Mouse (Mus musculus): Measurements from ENCODE around the gene Ktn1. TPM values are rescaled to one million over a fixed set of nuclear protein-coding genes. Genes with fewer than 3 reads are reported as not detected.

The Ktn1 gene
- total RNA-seq (2022) = 10 to 100 TPM; 81.6 to 87.6 (median 86.2) TPM

DNA sequence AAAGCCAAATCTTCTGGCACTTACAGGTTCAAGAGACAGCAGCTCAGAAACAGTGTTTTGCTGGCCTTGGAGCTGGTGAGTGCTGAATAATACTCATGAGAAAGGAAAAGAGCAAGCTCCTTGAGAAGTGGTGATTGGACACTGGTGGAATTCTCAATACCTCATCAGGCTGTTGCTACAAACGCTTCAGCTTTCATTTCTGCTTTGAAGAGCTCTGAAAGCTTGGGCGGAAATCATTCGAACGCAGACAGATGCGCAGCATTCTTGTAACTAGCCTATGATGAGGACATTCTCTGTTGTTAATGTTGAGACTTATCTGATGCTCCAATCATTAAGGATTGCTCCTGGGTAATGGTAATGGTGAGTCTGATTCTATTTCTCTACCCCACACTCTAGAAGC, at the start of gene Ktn1:
Ktn1 (plus strand) TSS at position 231 of the 400 bp plus-strand sequence.
- no peak for DNase-seq (ENCODE audit: low spot score in 2 of 2)

DNA sequence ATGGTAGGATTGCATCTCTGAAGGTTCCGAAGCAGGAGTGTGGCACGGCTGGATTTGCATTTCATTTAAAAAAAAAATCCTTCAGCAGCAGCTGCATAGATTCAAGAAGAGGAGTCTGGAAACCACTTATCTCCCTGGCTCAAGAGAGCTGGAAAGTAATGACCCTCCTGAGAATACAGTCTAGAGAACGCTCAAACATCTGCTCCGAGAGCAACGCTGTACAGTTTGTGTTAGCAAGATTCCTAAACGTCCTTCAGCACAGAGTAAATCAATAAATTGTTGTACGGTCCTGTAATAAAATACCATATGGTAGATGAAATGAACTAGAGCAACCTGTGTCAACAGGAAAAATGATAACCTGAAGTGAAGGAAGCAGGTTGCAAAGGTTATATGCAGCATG, 35.0 kb upstream of the Ktn1 start:
- DNase-seq (ENCODE audit: low spot score in 2 of 2) = no peak

DNA sequence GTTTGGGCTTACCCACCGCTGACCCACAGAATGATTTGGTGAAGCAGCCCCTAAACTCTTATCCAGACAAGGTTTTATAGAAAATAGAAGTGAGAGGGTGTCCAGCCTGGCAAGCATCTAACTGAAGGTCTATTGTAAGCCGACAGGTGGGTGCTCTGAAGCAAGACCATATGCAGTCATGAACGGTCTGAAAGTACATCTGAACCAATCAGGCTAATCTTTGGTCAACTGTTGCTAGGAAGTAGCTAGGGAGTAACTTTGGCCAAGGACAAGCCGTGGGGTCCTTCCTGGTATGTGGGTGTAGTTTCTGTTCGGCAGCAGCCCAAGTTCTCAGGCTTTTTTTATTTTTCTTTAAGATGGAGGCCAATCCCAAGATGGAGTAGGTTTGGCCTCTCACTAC, 29.4 kb upstream of the Ktn1 start:
- DNase-seq (ENCODE audit: low spot score in 2 of 2) = no peak

DNA sequence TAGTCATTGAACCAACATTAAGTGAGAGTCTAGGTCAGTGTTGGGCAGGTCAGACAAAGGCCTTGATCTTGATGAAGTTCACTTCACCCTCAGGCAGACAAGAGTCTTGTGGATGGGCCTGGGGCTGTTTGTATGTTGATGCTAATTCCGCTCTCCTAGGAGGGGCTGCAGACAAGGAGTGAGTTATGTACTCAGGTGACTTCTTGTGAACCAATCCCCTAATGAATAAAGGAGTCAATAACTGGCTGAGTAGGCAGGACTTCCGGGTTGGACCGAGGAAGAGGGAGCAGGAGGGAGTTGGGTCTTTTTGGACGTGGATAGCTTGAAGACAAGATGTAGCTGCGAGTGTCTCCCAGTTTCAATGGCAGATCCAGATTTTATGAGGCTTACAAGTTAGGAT, 26.3 kb upstream of the Ktn1 start:
- no peak for DNase-seq (ENCODE audit: low spot score in 2 of 2)

DNA sequence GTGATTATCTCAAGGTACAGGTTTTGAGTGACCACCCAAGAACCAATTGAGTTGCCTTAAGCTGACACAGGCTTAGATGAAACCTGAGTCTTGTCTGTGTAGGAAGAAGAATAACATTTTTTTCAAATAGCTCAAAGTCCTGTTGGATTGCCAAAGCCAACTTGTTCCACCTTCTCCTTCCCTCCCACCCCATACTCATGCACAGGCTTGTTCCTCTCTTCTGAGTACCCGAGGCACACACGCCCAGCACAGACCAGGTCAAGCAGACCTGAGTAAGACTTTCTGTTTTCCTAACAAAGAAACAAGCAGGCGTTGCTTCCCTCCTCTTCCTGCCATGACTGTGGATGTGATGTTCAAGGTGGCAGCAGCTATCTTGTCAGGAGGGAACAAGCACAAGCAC, 23.4 kb upstream of the Ktn1 start:
- no peak for DNase-seq (ENCODE audit: low spot score in 2 of 2)

GRCm38 (mm10) chr14:47626143-47626542, 22.1 kb upstream of the Ktn1 start:
- DNase-seq (ENCODE audit: low spot score in 2 of 2) = no peak

DNA sequence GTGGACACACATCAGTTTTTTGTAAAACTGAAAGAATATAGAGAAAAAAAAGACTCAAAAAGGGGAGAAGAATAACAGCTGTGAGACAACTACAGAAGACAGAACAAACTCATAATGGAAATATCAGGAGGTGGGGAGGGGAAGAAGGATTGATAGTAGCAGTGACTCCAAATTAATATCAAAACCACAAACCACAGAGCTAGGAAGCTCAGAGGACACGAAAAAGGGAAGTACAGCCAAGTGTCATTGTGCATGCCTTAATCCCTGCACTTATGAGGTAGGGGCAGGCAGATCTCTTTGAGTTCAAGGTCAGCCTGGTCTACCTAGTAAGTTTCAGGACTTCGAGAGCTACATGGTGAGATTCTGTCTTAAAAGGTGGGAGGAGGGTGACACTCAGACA, 21.4 kb upstream of the Ktn1 start:
- DNase-seq (ENCODE audit: low spot score in 2 of 2) = no peak

DNA sequence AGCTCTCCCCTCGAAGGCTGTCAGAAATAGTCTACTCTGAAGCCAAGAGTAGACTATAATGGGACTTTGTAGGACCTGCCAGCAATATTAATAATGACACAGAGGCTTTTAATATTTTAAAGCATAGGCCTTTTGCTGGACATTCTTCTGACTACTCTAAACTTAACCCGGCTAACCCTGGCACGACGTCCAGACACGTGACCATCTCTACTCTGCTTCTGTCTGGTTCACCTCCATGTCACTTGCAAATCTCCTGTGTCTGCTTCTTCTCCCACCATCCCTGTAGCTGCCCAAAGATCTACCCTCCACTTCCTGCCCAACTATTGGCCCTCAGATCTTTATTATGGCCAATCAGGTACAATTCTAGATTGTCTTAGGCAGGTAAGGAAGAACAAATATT, 20.9 kb upstream of the Ktn1 start:
- DNase-seq (ENCODE audit: low spot score in 2 of 2) = no peak

DNA sequence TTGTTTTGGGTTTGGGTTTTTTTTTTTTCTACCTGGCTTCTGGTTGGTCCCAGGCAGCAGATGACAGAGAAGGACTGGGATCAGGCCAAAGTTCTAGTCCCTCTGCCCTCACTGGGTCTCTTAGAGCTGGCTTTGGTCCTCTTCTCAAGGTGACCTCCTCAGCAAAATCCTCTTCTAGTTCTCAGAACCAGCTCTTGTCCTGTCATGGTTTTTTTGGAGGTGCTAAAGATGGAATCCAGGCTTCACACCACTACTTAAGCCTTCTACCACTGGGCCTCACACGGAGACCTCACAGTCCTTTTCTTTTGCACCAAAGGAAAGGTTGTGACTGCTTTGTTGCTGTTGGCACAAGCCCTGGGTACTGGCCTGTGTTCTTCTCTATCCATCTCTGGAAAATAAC, 15.8 kb upstream of the Ktn1 start:
- no peak for DNase-seq (ENCODE audit: low spot score in 2 of 2)

DNA sequence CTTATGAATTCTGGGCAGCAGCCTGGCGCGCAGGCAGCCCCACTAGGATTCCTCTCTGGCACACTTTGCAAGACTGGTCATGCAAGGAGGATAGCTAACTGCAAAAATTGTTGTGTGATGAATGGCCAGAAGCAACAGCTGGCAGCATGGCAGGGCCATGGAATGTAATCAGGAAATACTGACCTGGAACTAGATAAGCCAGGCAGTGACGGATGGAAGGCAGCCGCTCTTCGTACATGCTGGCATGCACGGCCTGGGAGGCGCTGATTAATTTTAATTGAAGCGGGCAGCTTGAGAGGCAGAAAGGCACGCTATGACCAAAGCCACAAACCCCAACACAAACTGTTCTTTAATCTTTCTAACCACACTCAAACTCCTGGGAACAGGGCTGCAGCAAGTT, 13.8 kb upstream of the Ktn1 start:
- DNase-seq (ENCODE audit: low spot score in 2 of 2) = no peak

DNA sequence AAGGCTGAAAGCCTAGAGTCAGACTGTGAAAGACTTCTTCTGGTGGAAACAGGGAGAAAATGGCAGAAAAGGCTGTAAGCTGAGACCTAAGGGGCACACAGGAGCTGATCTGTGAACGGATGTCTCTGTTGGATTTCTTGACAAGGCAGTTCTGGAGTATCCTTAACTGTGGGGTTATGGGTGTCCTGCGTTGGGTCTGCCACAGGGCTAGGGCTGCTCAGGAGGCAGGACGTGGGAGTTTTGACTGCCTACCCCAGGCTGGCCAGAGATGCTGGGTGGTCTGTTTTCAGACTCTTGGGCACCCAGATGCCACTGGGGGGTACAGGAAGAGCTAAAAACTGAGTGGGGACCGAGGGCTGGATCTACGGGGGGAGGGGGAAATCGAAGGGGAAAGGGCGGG, 13.4 kb upstream of the Ktn1 start:
- no peak for DNase-seq (ENCODE audit: low spot score in 2 of 2)

GRCm38 (mm10) chr14:47638316-47638895, 9.8 kb upstream of the Ktn1 start:
- no peak for DNase-seq (ENCODE audit: low spot score in 2 of 2)

DNA sequence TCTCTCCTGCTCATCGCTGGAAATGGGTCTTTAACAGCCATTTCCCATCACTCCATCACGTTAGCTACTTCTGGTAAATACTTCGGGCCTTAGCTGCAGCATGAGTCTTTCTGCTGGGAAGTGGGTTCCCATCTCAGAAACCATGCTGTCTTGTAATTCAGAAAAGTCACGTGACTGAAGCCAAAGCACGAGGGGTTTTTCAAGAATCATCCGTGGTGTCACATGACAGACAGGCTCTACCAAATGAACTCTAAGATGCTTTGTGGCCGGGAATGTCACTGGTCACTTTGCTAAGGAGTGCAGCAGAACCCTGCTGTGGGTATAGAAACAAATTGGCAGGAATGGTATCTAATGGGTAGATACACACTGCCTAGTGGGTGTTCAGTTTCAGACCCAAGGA, 2.6 kb upstream of the Ktn1 start:
- no peak for DNase-seq (ENCODE audit: low spot score in 2 of 2)

- DNase-seq (ENCODE audit: low spot score in 2 of 2) = no peak
These were observed 2.0 kb upstream of the Ktn1 start for GRCm38 (mm10) chr14:47646246-47646645.

GRCm38 (mm10) chr14:47646696-47647516, 1.3 kb upstream of the Ktn1 start:
- DNase-seq (ENCODE audit: low spot score in 2 of 2) = no peak

- peak; percentile 68 to 79 for DNase-seq (ENCODE audit: low spot score in 2 of 2)
These were observed 720 bp downstream of the Ktn1 start for GRCm38 (mm10) chr14:47648706-47649630.

- peak; percentile 27 to 33 for DNase-seq (ENCODE audit: low spot score in 2 of 2)
These were observed 1.5 kb downstream of the Ktn1 start for GRCm38 (mm10) chr14:47649631-47650337.

- DNase-seq (ENCODE audit: low spot score in 2 of 2) = no peak
These were observed 2.1 kb downstream of the Ktn1 start for GRCm38 (mm10) chr14:47650338-47650720.

- DNase-seq (ENCODE audit: low spot score in 2 of 2) = no peak
These were observed 3.0 kb downstream of the Ktn1 start for GRCm38 (mm10) chr14:47651272-47651671.

- DNase-seq (ENCODE audit: low spot score in 2 of 2) = no peak
These were observed 7.2 kb downstream of the Ktn1 start for GRCm38 (mm10) chr14:47655444-47655843.

DNA sequence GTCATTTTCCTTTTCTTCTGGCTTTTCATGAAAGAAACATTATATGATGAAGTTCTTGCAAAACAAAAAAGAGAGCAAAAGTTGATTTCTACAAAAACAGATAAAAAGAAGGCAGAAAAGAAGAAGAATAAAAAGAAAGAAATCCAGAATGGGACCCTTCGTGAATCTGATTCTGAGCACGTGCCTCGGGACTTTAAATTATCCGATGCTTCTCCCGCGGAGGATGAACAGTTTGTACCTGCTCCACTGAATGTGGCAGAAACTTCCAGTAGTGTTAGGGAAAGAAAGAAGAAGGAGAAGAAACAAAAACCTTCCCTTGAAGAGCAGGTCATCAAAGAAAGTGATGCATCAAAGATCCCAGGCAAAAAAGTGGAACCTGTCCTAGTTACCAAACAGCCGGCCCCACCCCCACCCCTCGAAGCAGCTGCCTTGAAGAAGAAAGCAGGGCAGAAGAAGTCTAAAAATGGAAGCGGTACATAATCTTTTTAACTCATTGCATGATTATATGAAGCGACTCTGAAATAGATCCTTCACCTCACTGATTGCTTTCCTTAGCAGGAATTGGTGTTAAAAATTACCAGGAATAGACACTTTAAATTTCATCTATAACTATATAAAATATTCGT, 15.7 kb downstream of the Ktn1 start:
- DNase-seq (ENCODE audit: low spot score in 2 of 2) = no peak

All from left cerebral cortex, adult 8-10 months (tissue).